Mouse (Mus musculus) forebrain, postnatal 0 days (tissue): ENCODE data around the gene Lrrc3b. TPM values are rescaled to one million over a fixed set of nuclear protein-coding genes. Genes with fewer than 3 reads are reported as not detected.

Source experiments
- ATAC-seq: fragments of 200-750 bp; cut with Nextera tagmentation; 2 replicates; pipeline ENCODE4 v1.8.0; 2017; ENCODE audit warnings: mild to moderate bottlenecking, moderate library complexity
- DNase-seq: peaks from one replicate; pipeline ENCODE4 v3.0.0-alpha.2; 2015
- H3K27ac ChIP-seq: fragments of 300-500 bp; sonication (generic); 2 replicates; pipeline ENCODE4 v1.5.1; 2014; ENCODE audit warnings: low read depth, mild to moderate bottlenecking, antibody characterized with exemption, low read length, moderate library complexity, mixed read lengths
- H3K27me3 ChIP-seq: fragments of 300-500 bp; sonication (generic); 2 replicates; pipeline ENCODE4 v1.6.1; 2014; ENCODE audit warnings: mild to moderate bottlenecking, low read length, mixed read lengths; ENCODE audit not compliant: insufficient read depth
- H3K36me3 ChIP-seq: fragments of 300-500 bp; sonication (generic); 2 replicates; pipeline ENCODE4 v1.6.1; 2014; ENCODE audit warnings: mild to moderate bottlenecking, moderate library complexity; ENCODE audit not compliant: insufficient read depth
- H3K4me1 ChIP-seq: fragments of 300-500 bp; sonication (generic); 2 replicates; pipeline ENCODE4 v1.6.1; 2014; ENCODE audit warnings: antibody characterized with exemption; ENCODE audit not compliant: insufficient read depth
- H3K4me2 ChIP-seq: fragments of 300-500 bp; sonication (generic); 2 replicates; pipeline ENCODE4 v1.6.1; 2014; ENCODE audit warnings: low read depth, mild to moderate bottlenecking, moderate library complexity
- H3K4me3 ChIP-seq: fragments of 300-500 bp; sonication (generic); 2 replicates; pipeline ENCODE4 v1.5.1; 2014; ENCODE audit warnings: low read depth, low read length, mixed read lengths
- H3K9ac ChIP-seq: fragments of 300-500 bp; sonication (generic); 2 replicates; pipeline ENCODE4 v1.6.1; 2014; ENCODE audit warnings: mild to moderate bottlenecking
- H3K9me3 ChIP-seq: fragments of 300-500 bp; sonication (generic); 2 replicates; pipeline ENCODE4 v1.6.1; 2016; ENCODE audit warnings: low read length
- CTCF ChIP-seq: sonication (generic); IDR thresholded peaks from 2 replicates; pipeline ENCODE4 v1.5.1; 2016; ENCODE audit warnings: antibody characterized with exemption, control low read depth, low read depth
- WGBS: fragments of 180-500 bp; shearing (Covaris S2); extraction: QIAGEN DNeasy Blood & Tissue Kit; methylation state at CpG from one replicate; pipeline ENCODE4 v1.1.7; 2014; 5-methylcytosine and 5-hydroxymethylcytosine counted together
- polyA plus RNA-seq: library from polyadenylated mRNA; unstranded; fragments of >200 nt; fragmentation: Nextera tagmentation; extraction: Ambion mirVana; gene quantifications from 2 replicates; pipeline ENCODE4 v1.2.1, GENCODE M21; 2015
- total RNA-seq: library from RNA; depleted of rRNA; stranded (reverse); fragments of >200 nt; gene quantifications from 2 replicates; pipeline ENCODE4 v1.2.3, GENCODE M21; 2014

The Lrrc3b gene
- total and polyA plus RNA-seq, 2 experiments from 2014 or later = 21.2 to 22.5 TPM

- no peak overlapping the region for H3K4me2 ChIP-seq
- 89% methylated on average over 1 of the region's 1 CpGs for WGBS
- no peak for ATAC-seq
- no peaks in the 10 kb centered on the region for H3K4me1 ChIP-seq
- TF ChIP-seq CTCF = no peak
- H3K9ac ChIP-seq = no peak overlapping the region
- H3K4me3 ChIP-seq = no peak overlapping the region
- DNase-seq = no peak
- H3K9me3 ChIP-seq = no peaks in the 10 kb centered on the region
- no peaks in the 10 kb centered on the region for H3K27me3 ChIP-seq
- no peaks in the 10 kb centered on the region for H3K36me3 ChIP-seq
- H3K27ac ChIP-seq = no peak overlapping the region
Measured at GRCm38 (mm10) chr14:15421624-15422023, 17.2 kb downstream of the Lrrc3b start.

- Histone ChIP-seq H3K27ac (no peak overlapping the region), H3K4me3 (no peak overlapping the region), H3K36me3 (no peaks in the 10 kb centered on the region), H3K27me3 (no peaks in the 10 kb centered on the region), H3K4me1 (0 out of 2 replicates have a peak, but pooled peaks cover 3% of the 10 kb centered on the region), H3K4me2 (no peak overlapping the region), H3K9me3 (no peaks in the 10 kb centered on the region), H3K9ac (no peak overlapping the region)
- 63% methylated on average over 8 of the region's 8 CpGs for WGBS
- peak; percentile 14 for DNase-seq
- no peak; the same call in 1 of the 2 replicates for TF ChIP-seq CTCF
- peak; percentile 73 for ATAC-seq
Measured at GRCm38 (mm10) chr14:15410686-15411534, 27.9 kb downstream of the Lrrc3b start.

- Histone ChIP-seq H3K36me3 (no peaks in the 10 kb centered on the region), H3K4me1 (no peaks in the 10 kb centered on the region), H3K27ac (no peak overlapping the region), H3K27me3 (no peaks in the 10 kb centered on the region), H3K4me2 (no peak overlapping the region), H3K4me3 (no peak overlapping the region), H3K9ac (no peak overlapping the region), H3K9me3 (no peaks in the 10 kb centered on the region)
- 81% methylated on average over 2 of the region's 2 CpGs for WGBS
- ATAC-seq (no peak), DNase-seq (no peak)
- TF ChIP-seq CTCF = no peak
Measured at GRCm38 (mm10) chr14:15385536-15385935, 53.3 kb downstream of the Lrrc3b start.

GRCm38 (mm10) chr14:15384972-15385371, 53.8 kb downstream of the Lrrc3b start:
- no peaks in the 10 kb centered on the region for H3K9me3 ChIP-seq
- H3K4me3 ChIP-seq = no peak overlapping the region
- ATAC-seq = no peak
- no peaks in the 10 kb centered on the region for H3K4me1 ChIP-seq
- DNase-seq = no peak
- H3K9ac ChIP-seq = no peak overlapping the region
- H3K36me3 ChIP-seq = no peaks in the 10 kb centered on the region
- TF ChIP-seq CTCF = no peak
- H3K4me2 ChIP-seq = no peak overlapping the region
- 90% methylated on average over 2 of the region's 2 CpGs for WGBS
- H3K27ac ChIP-seq = no peak overlapping the region
- H3K27me3 ChIP-seq = no peaks in the 10 kb centered on the region

GRCm38 (mm10) chr14:15384532-15384931, 54.3 kb downstream of the Lrrc3b start:
- no peak for DNase-seq
- Histone ChIP-seq H3K9me3 (no peaks in the 10 kb centered on the region), H3K27me3 (no peaks in the 10 kb centered on the region), H3K36me3 (no peaks in the 10 kb centered on the region), H3K9ac (no peak overlapping the region), H3K4me1 (no peaks in the 10 kb centered on the region), H3K4me2 (no peak overlapping the region), H3K27ac (no peak overlapping the region), H3K4me3 (no peak overlapping the region)
- TF ChIP-seq CTCF = no peak
- ATAC-seq = no peak
- 79% methylated on average over 5 of the region's 5 CpGs for WGBS

- Histone ChIP-seq H3K9me3 (no peaks in the 10 kb centered on the region), H3K9ac (no peak overlapping the region), H3K4me2 (no peak overlapping the region), H3K27me3 (no peaks in the 10 kb centered on the region), H3K4me1 (no peaks in the 10 kb centered on the region), H3K27ac (no peak overlapping the region), H3K36me3 (no peaks in the 10 kb centered on the region), H3K4me3 (no peak overlapping the region)
- ATAC-seq (no peak), DNase-seq (no peak)
- WGBS = 59% methylated on average over 2 of the region's 2 CpGs
- TF ChIP-seq CTCF = no peak
Measured at GRCm38 (mm10) chr14:15383133-15383532, 55.7 kb downstream of the Lrrc3b start.

GRCm38 (mm10) chr14:15377368-15377767, 61.4 kb downstream of the Lrrc3b start:
- no peak for TF ChIP-seq CTCF
- Histone ChIP-seq H3K36me3 (no peaks in the 10 kb centered on the region), H3K27ac (no peak overlapping the region), H3K27me3 (no peaks in the 10 kb centered on the region), H3K4me2 (no peak overlapping the region), H3K4me3 (no peak overlapping the region), H3K9ac (no peak overlapping the region), H3K4me1 (no peaks in the 10 kb centered on the region), H3K9me3 (no peaks in the 10 kb centered on the region)
- DNase-seq (no peak), ATAC-seq (no peak)
- 67% methylated on average over 2 of the region's 2 CpGs for WGBS
